Mouse (Mus musculus) liver, embryonic 16.5 days (tissue): ENCODE data around the gene Ttyh1. TPM values are rescaled to one million over a fixed set of nuclear protein-coding genes. Genes with fewer than 3 reads are reported as not detected.

ENCODE experiments used
- ATAC-seq: fragments of 200-750 bp; cut with Nextera tagmentation; 2 replicates; pipeline ENCODE4 v1.8.0; 2017; ENCODE audit warnings: low read depth, mild to moderate bottlenecking, moderate number of reproducible peaks, moderate library complexity
- H3K27ac ChIP-seq: fragments of 300-500 bp; sonication (generic); 2 replicates; pipeline ENCODE4 v1.5.1; 2014; ENCODE audit warnings: mild to moderate bottlenecking, low read length
- H3K27me3 ChIP-seq: fragments of 300-500 bp; sonication (generic); 2 replicates; pipeline ENCODE4 v1.6.1; 2014; ENCODE audit warnings: low read depth, low read length, mixed read lengths; ENCODE audit not compliant: control insufficient read depth, insufficient read depth
- H3K36me3 ChIP-seq: fragments of 300-500 bp; sonication (generic); 2 replicates; pipeline ENCODE4 v1.6.1; 2014; ENCODE audit warnings: mild to moderate bottlenecking; ENCODE audit not compliant: control insufficient read depth, insufficient read depth
- H3K4me1 ChIP-seq: fragments of 300-500 bp; sonication (generic); 2 replicates; pipeline ENCODE4 v1.6.1; 2014; ENCODE audit warnings: low read depth, low read length, mixed read lengths; ENCODE audit not compliant: control insufficient read depth
- H3K4me2 ChIP-seq: fragments of 300-500 bp; sonication (generic); 2 replicates; pipeline ENCODE4 v1.6.1; 2014; ENCODE audit warnings: low read depth, low read length, mixed read lengths
- H3K4me3 ChIP-seq: fragments of 300-500 bp; sonication (generic); 2 replicates; pipeline ENCODE4 v1.5.1; 2014; ENCODE audit warnings: low read depth, mild to moderate bottlenecking, low read length
- H3K9ac ChIP-seq: fragments of 300-500 bp; sonication (generic); 2 replicates; pipeline ENCODE4 v1.6.1; 2014; ENCODE audit warnings: low read depth, low read length
- H3K9me3 ChIP-seq: fragments of 300-500 bp; sonication (generic); replicated peaks from 2 replicates; pipeline ENCODE4 v1.6.1; 2016; ENCODE audit warnings: low read length; ENCODE audit not compliant: control insufficient read depth
- WGBS: fragments of 180-500 bp; shearing (Covaris S2); extraction: QIAGEN DNeasy Blood & Tissue Kit; methylation state at CpG from one replicate; pipeline ENCODE4 v1.1.7; 2014; ENCODE audit not compliant: insufficient replicate concordance; 5-methylcytosine and 5-hydroxymethylcytosine counted together
- polyA plus RNA-seq: library from polyadenylated mRNA; unstranded; fragments of >200 nt; fragmentation: Nextera tagmentation; extraction: Ambion mirVana; gene quantifications from 2 replicates; pipeline ENCODE4 v1.2.1, GENCODE M21; 2015

Ttyh1 gene
- polyA plus RNA-seq, 1 experiment from 2014 or later: 0.50 TPM

GRCm38 (mm10) chr7:4126992-4127785 is 8.0 kb downstream of the Ttyh1 start:
- Histone ChIP-seq H3K9me3 (no peaks in the 10 kb centered on the region), H3K27ac (no peak overlapping the region), H3K36me3 (no peaks in the 10 kb centered on the region), H3K4me1 (no peaks in the 10 kb centered on the region; the same call in 1 of the 2 replicates), H3K27me3 (no peaks in the 10 kb centered on the region; the same call in 1 of the 2 replicates), H3K9ac (no peak overlapping the region), H3K4me2 (no peak overlapping the region), H3K4me3 (no peak overlapping the region)
- ATAC-seq: no peak
- 70% methylated on average over 11 of the region's 11 CpGs for WGBS

GRCm38 (mm10) chr7:4127894-4128293 is 8.7 kb downstream of the Ttyh1 start:
- 69% methylated on average over 4 of the region's 4 CpGs for WGBS
- H3K4me1 ChIP-seq: no peaks in the 10 kb centered on the region; the same call in 1 of the 2 replicates
- ATAC-seq: no peak

GRCm38 (mm10) chr7:4128860-4129259 is 9.7 kb downstream of the Ttyh1 start:
- Histone ChIP-seq H3K27ac (no peak overlapping the region), H3K9ac (no peak overlapping the region)
- WGBS: 48% methylated on average over 6 of the region's 6 CpGs

More at GRCm38 (mm10) chr7:4127894-4128293, 8.7 kb downstream of the Ttyh1 start:
- H3K9ac ChIP-seq: no peak overlapping the region
- H3K27me3 ChIP-seq: no peaks in the 10 kb centered on the region; the same call in 1 of the 2 replicates
- H3K27ac ChIP-seq: no peak overlapping the region
- H3K4me2 ChIP-seq: no peak overlapping the region
- H3K9me3 ChIP-seq: no peaks in the 10 kb centered on the region
- H3K36me3 ChIP-seq: no peaks in the 10 kb centered on the region
- no peak overlapping the region for H3K4me3 ChIP-seq

GRCm38 (mm10) chr7:4130686-4131452 is 11.7 kb downstream of the Ttyh1 start:
- WGBS: 27% methylated on average over 13 of the region's 13 CpGs
- Histone ChIP-seq H3K36me3 (no peaks in the 10 kb centered on the region), H3K4me1 (peaks cover 6% of the 10 kb centered on the region), H3K27me3 (no peaks in the 10 kb centered on the region), H3K9me3 (no peaks in the 10 kb centered on the region), H3K4me3 (no peak overlapping the region), H3K9ac (no peak overlapping the region), H3K4me2 (no peak overlapping the region), H3K27ac (no peak overlapping the region)
- ATAC-seq: peak; percentile 62

More at GRCm38 (mm10) chr7:4128860-4129259, 9.7 kb downstream of the Ttyh1 start:
- no peak overlapping the region for H3K4me3 ChIP-seq
- no peak for ATAC-seq
- no peaks in the 10 kb centered on the region; the same call in 1 of the 2 replicates for H3K4me1 ChIP-seq
- no peaks in the 10 kb centered on the region for H3K36me3 ChIP-seq
- H3K4me2 ChIP-seq: no peak overlapping the region
- no peaks in the 10 kb centered on the region for H3K9me3 ChIP-seq
- H3K27me3 ChIP-seq: no peaks in the 10 kb centered on the region; the same call in 1 of the 2 replicates

GRCm38 (mm10) chr7:4131964-4132363 is 12.8 kb downstream of the Ttyh1 start:
- H3K9me3 ChIP-seq: no peaks in the 10 kb centered on the region
- no peak overlapping the region for H3K4me3 ChIP-seq
- H3K4me1 ChIP-seq: peaks cover 7% of the 10 kb centered on the region
- H3K27me3 ChIP-seq: no peaks in the 10 kb centered on the region
- no peak overlapping the region for H3K9ac ChIP-seq
- no peaks in the 10 kb centered on the region for H3K36me3 ChIP-seq
- 70% methylated on average over 8 of the region's 8 CpGs for WGBS
- ATAC-seq: no peak
- no peak overlapping the region for H3K4me2 ChIP-seq
- H3K27ac ChIP-seq: no peak overlapping the region

- Histone ChIP-seq H3K27ac (no peak overlapping the region), H3K4me2 (no peak overlapping the region), H3K9ac (no peak overlapping the region), H3K36me3 (no peaks in the 10 kb centered on the region), H3K4me1 (peaks cover 8% of the 10 kb centered on the region), H3K27me3 (no peaks in the 10 kb centered on the region), H3K4me3 (no peak overlapping the region), H3K9me3 (no peaks in the 10 kb centered on the region)
- 81% methylated on average over 3 of the region's 3 CpGs for WGBS
- ATAC-seq: no peak
Measured at GRCm38 (mm10) chr7:4132581-4132980, 13.4 kb downstream of the Ttyh1 start.

GRCm38 (mm10) chr7:4132998-4133397 is 13.8 kb downstream of the Ttyh1 start:
- no peaks in the 10 kb centered on the region for H3K9me3 ChIP-seq
- H3K4me1 ChIP-seq: peaks cover 12% of the 10 kb centered on the region
- WGBS: 75% methylated on average over 7 of the region's 7 CpGs
- H3K4me2 ChIP-seq: no peak overlapping the region
- no peak overlapping the region for H3K27ac ChIP-seq
- no peak for ATAC-seq
- H3K4me3 ChIP-seq: no peak overlapping the region
- H3K27me3 ChIP-seq: no peaks in the 10 kb centered on the region
- no peaks in the 10 kb centered on the region for H3K36me3 ChIP-seq
- H3K9ac ChIP-seq: no peak overlapping the region

- H3K27me3 ChIP-seq: no peaks in the 10 kb centered on the region
- H3K9ac ChIP-seq: no peak overlapping the region
- H3K9me3 ChIP-seq: no peaks in the 10 kb centered on the region
- H3K4me2 ChIP-seq: no peak overlapping the region
- WGBS: 64% methylated on average over 5 of the region's 5 CpGs
- peaks cover 15% of the 10 kb centered on the region for H3K36me3 ChIP-seq
- ATAC-seq: no peak
- peaks cover 15% of the 10 kb centered on the region for H3K4me1 ChIP-seq
- no peak overlapping the region for H3K4me3 ChIP-seq
- no peak overlapping the region for H3K27ac ChIP-seq
Measured at GRCm38 (mm10) chr7:4134911-4135310, 15.7 kb downstream of the Ttyh1 start.

GRCm38 (mm10) chr7:4136404-4136770 is 17.2 kb downstream of the Ttyh1 start:
- no peaks in the 10 kb centered on the region for H3K27me3 ChIP-seq
- WGBS: 1% methylated on average over 16 of the region's 16 CpGs
- H3K36me3 ChIP-seq: peaks cover 30% of the 10 kb centered on the region
- no peaks in the 10 kb centered on the region for H3K9me3 ChIP-seq
- peak overlapping the region; percentile 96 for H3K27ac ChIP-seq
- peak overlapping the region; percentile 83 for H3K9ac ChIP-seq
- H3K4me2 ChIP-seq: peak overlapping the region; percentile 90
- peaks cover 15% of the 10 kb centered on the region for H3K4me1 ChIP-seq
- H3K4me3 ChIP-seq: peak overlapping the region; percentile 84
- peak; percentile 1; the same call in 1 of the 2 replicates for ATAC-seq
